Mouse (Mus musculus): ENCODE measurements around the gene Atxn1.

GRCm38 (mm10) chr13:45625740-45626139 lies 339.1 kb downstream of the Atxn1 start:
- TF ChIP-seq POLR2A (IDR thresholded peaks at IDR 0.05; ENCODE audit: low read depth, low read length) (no peak), CTCF (IDR thresholded peaks at IDR 0.05; ENCODE audit: extremely low read depth, insufficient read length, insufficient replicate concordance, low read depth, low read length) (no peak)
